Mouse (Mus musculus) adrenal gland, adult (tissue): ENCODE results near the gene Hoxb6.

Experiments
- DNase-seq, 2 experiments: peaks; one replicate each; pipeline ENCODE4 v3.0.0; 2022 to 2023; ENCODE audit warnings: low spot score in 1 of 2; ENCODE audit not compliant: inconsistent age in 2 of 2

The Hoxb6 gene

GRCm38 (mm10) chr11:96268031-96268745, 24.1 kb upstream of the Hoxb6 start:
- DNase-seq = peak; percentile 9 to 52

GRCm38 (mm10) chr11:96269869-96270268, 22.4 kb upstream of the Hoxb6 start:
- DNase-seq = peak; percentile 93 to 97

GRCm38 (mm10) chr11:96270996-96271540, 21.2 kb upstream of the Hoxb6 start, which contains the start of gene Hoxb9:
TSS of gene Hoxb9 (plus strand) at chr11:96271457.
- peak; percentile 97 for DNase-seq

- DNase-seq = peak; percentile 84 to 94
Observed at GRCm38 (mm10) chr11:96271541-96272011, 20.7 kb upstream of the Hoxb6 start.

- peak in 1 of 2 experiments; percentile 79 for DNase-seq
Observed at GRCm38 (mm10) chr11:96272024-96272921, 20.0 kb upstream of the Hoxb6 start.

GRCm38 (mm10) chr11:96274428-96274827, 17.8 kb upstream of the Hoxb6 start:
- DNase-seq = no peak

GRCm38 (mm10) chr11:96275896-96276295, 16.4 kb upstream of the Hoxb6 start:
- peak in 1 of 2 experiments; percentile 70 for DNase-seq

GRCm38 (mm10) chr11:96277151-96278044, 14.9 kb upstream of the Hoxb6 start:
- peak in 1 of 2 experiments; percentile 75 for DNase-seq

GRCm38 (mm10) chr11:96278324-96278723, 14.0 kb upstream of the Hoxb6 start:
- DNase-seq = no peak

GRCm38 (mm10) chr11:96278773-96279172, 13.5 kb upstream of the Hoxb6 start:
- peak in 1 of 2 experiments; percentile 94 for DNase-seq

- peak in 1 of 2 experiments; percentile 71 for DNase-seq
Observed at GRCm38 (mm10) chr11:96279421-96280233, 12.6 kb upstream of the Hoxb6 start.

GRCm38 (mm10) chr11:96280399-96281378, 11.6 kb upstream of the Hoxb6 start:
- peak; percentile 60 to 76 for DNase-seq

- DNase-seq = no peak
Observed at GRCm38 (mm10) chr11:96281396-96281795, 10.9 kb upstream of the Hoxb6 start.

GRCm38 (mm10) chr11:96281855-96282570, 10.3 kb upstream of the Hoxb6 start, which contains the start of gene Hoxb8:
TSS of gene Hoxb8 (plus strand) at chr11:96281905.
- DNase-seq = peak; percentile 68 to 78

- DNase-seq = peak; percentile 63 to 79
Observed at GRCm38 (mm10) chr11:96282795-96283430, 9.4 kb upstream of the Hoxb6 start.

GRCm38 (mm10) chr11:96284041-96284749, 8.1 kb upstream of the Hoxb6 start:
- DNase-seq = peak in 1 of 2 experiments; percentile 69
